Mouse (Mus musculus) thymus, adult 2 months (tissue): ENCODE measurements at regions not wholly inside any gene's neighbourhood (a gene's known extent, or its start where the extent isn't known, plus 50 kb on each side); places are given as distances from the start of the nearest gene placed in this dataset.

Source experiments
- CTCF ChIP-seq: fragments of 200-500 bp; IDR thresholded peaks from 2 replicates; pipeline ENCODE4 v1.5.1; 2012; ENCODE audit warnings: mild to moderate bottlenecking, control low read depth, low read length, moderate library complexity, borderline replicate concordance; ENCODE audit not compliant: control insufficient read depth, poor library complexity, insufficient read depth; ENCODE audit errors: extremely low read depth
- POLR2A ChIP-seq: fragments of 200-500 bp; IDR thresholded peaks from 2 replicates; pipeline ENCODE4 v1.6.1; 2012; ENCODE audit warnings: mild to moderate bottlenecking, low read length, control low read depth, moderate library complexity; ENCODE audit not compliant: control insufficient read depth, poor library complexity, insufficient read depth; ENCODE audit errors: extremely low read depth

- TF ChIP-seq CTCF (no peak), POLR2A (no peak)
Measured at GRCm38 (mm10) chrX:167088930-167089329, 120.2 kb downstream of the Tmsb4x start.
